Mouse (Mus musculus): ENCODE data around the gene Igf2r.

DNA sequence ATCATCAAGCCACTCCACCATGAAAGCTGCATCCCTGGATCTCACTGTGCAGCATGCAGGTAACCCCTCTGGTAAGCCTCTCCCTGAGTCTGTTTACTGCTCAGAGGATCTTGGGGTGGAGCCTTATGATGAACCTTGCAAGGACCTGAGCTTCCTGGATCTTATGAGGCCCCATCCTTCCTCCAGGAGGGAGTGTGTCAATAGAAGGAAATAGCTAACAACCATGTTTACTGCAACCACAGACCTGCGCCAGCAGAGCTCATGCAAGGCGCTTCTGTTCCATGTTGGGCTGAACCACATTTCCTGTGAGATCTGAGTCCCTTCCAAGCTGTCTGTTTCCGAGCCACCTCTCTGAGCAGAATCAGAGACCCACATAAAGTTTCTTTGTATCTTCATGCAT lies 10.0 kb upstream of the Igf2r start:
- TF ChIP-seq CTCF (IDR thresholded peaks at IDR 0.05; ENCODE audit: insufficient read depth, low read length): no peak
- TF ChIP-seq POLR2A (IDR thresholded peaks at IDR 0.05; ENCODE audit: borderline replicate concordance, extremely low read depth, low read depth, low read length): no peak
